Mouse (Mus musculus): Measurements from ENCODE around the gene Gltp. TPM values are rescaled to one million over a fixed set of nuclear protein-coding genes. Genes with fewer than 3 reads are reported as not detected.
A peak's percentile ranks its signal among the peaks of the same experiment; 100 is the strongest.

The Gltp gene
- polyA plus RNA-seq, 1 experiment from 2014 or later = 45.9 TPM

GRCm38 (mm10) chr5:114679841-114680591 is 10.8 kb downstream of the Gltp start:
- H3K36me3 ChIP-seq = peaks cover 9% of the 10 kb centered on the region; the same call in 1 of the 2 replicates
- no peak overlapping the region for H3K4me2 ChIP-seq
- no peaks in the 10 kb centered on the region for H3K9me3 ChIP-seq (replicated peaks)
- peak overlapping the region; percentile 61; the same call in 1 of the 2 replicates for H3K27ac ChIP-seq
- ATAC-seq (replicated peaks; ENCODE audit: insufficient number of reproducible peaks, insufficient read depth, low FRiP score, low read depth) = no peak
- 69% methylated on average over 17 of the region's 17 CpGs for WGBS
- no peaks in the 10 kb centered on the region for H3K27me3 ChIP-seq
- H3K9ac ChIP-seq = no peak overlapping the region
- peaks cover 24% of the 10 kb centered on the region for H3K4me1 ChIP-seq (replicated peaks)
- H3K4me3 ChIP-seq = no peak overlapping the region

- Histone ChIP-seq H3K4me3 (no peak overlapping the region), H3K36me3 (peaks cover 9% of the 10 kb centered on the region; the same call in 1 of the 2 replicates), H3K27me3 (no peaks in the 10 kb centered on the region), H3K9ac (no peak overlapping the region), H3K4me2 (no peak overlapping the region), H3K9me3 (replicated peaks) (no peaks in the 10 kb centered on the region), H3K27ac (no peak overlapping the region), H3K4me1 (replicated peaks) (no peaks in the 10 kb centered on the region; the same call in 1 of the 2 replicates)
- WGBS = 79% methylated on average over 8 of the region's 8 CpGs
- ATAC-seq (replicated peaks; ENCODE audit: insufficient number of reproducible peaks, insufficient read depth, low FRiP score, low read depth) = no peak
Observed at GRCm38 (mm10) chr5:114674594-114674993, 16.2 kb downstream of the Gltp start.

GRCm38 (mm10) chr5:114673114-114673513 is 17.7 kb downstream of the Gltp start:
- WGBS = 81% methylated on average over 13 of the region's 13 CpGs
- no peaks in the 10 kb centered on the region for H3K9me3 ChIP-seq (replicated peaks)
- no peak overlapping the region for H3K27ac ChIP-seq
- H3K36me3 ChIP-seq = peaks cover 9% of the 10 kb centered on the region; the same call in 1 of the 2 replicates
- H3K27me3 ChIP-seq = no peaks in the 10 kb centered on the region
- H3K4me1 ChIP-seq (replicated peaks) = no peaks in the 10 kb centered on the region
- no peak overlapping the region for H3K4me2 ChIP-seq
- no peak overlapping the region for H3K9ac ChIP-seq
- no peak for ATAC-seq (replicated peaks; ENCODE audit: insufficient number of reproducible peaks, insufficient read depth, low FRiP score, low read depth)
- H3K4me3 ChIP-seq = no peak overlapping the region

- Histone ChIP-seq H3K36me3 (no peaks in the 10 kb centered on the region; the same call in 1 of the 2 replicates), H3K9me3 (replicated peaks) (no peaks in the 10 kb centered on the region), H3K4me2 (no peak overlapping the region), H3K4me1 (replicated peaks) (peaks cover 14% of the 10 kb centered on the region), H3K4me3 (no peak overlapping the region), H3K27ac (no peak overlapping the region), H3K9ac (no peak overlapping the region), H3K27me3 (no peaks in the 10 kb centered on the region)
- whole genome bisulfite sequencing = 91% methylated on average over 5 of the region's 5 CpGs
- ATAC-seq (replicated peaks; ENCODE audit: insufficient number of reproducible peaks, insufficient read depth, low FRiP score, low read depth) = no peak
Observed at GRCm38 (mm10) chr5:114669014-114669413, 21.8 kb downstream of the Gltp start.

- H3K27me3 ChIP-seq = no peaks in the 10 kb centered on the region
- peak; percentile 93 for ATAC-seq (replicated peaks; ENCODE audit: insufficient number of reproducible peaks, insufficient read depth, low FRiP score, low read depth)
- peaks cover 14% of the 10 kb centered on the region for H3K4me1 ChIP-seq (replicated peaks)
- no peaks in the 10 kb centered on the region for H3K36me3 ChIP-seq
- H3K4me3 ChIP-seq = peak overlapping the region; percentile 46
- H3K27ac ChIP-seq = peak overlapping the region; percentile 77
- H3K9ac ChIP-seq = peak overlapping the region; percentile 23
- 3% methylated on average over 36 of the region's 36 CpGs for whole genome bisulfite sequencing
- peak overlapping the region; percentile 67 for H3K4me2 ChIP-seq
- H3K9me3 ChIP-seq (replicated peaks) = no peaks in the 10 kb centered on the region
Observed at GRCm38 (mm10) chr5:114667228-114667856, 23.4 kb downstream of the Gltp start.

GRCm38 (mm10) chr5:114666659-114667058 is 24.1 kb downstream of the Gltp start:
- H3K9ac ChIP-seq = no peak overlapping the region
- H3K27me3 ChIP-seq = no peaks in the 10 kb centered on the region
- H3K36me3 ChIP-seq = no peaks in the 10 kb centered on the region
- no peak overlapping the region for H3K27ac ChIP-seq
- peaks cover 14% of the 10 kb centered on the region for H3K4me1 ChIP-seq (replicated peaks)
- WGBS = 70% methylated on average over 1 of the region's 1 CpGs
- H3K9me3 ChIP-seq (replicated peaks) = no peaks in the 10 kb centered on the region
- peak overlapping the region; percentile 67; the same call in 1 of the 2 replicates for H3K4me2 ChIP-seq
- H3K4me3 ChIP-seq = no peak overlapping the region
- no peak for ATAC-seq (replicated peaks; ENCODE audit: insufficient number of reproducible peaks, insufficient read depth, low FRiP score, low read depth)

GRCm38 (mm10) chr5:114664750-114665149 is 26.0 kb downstream of the Gltp start:
- H3K9ac ChIP-seq = no peak overlapping the region
- H3K9me3 ChIP-seq (replicated peaks) = no peaks in the 10 kb centered on the region
- WGBS = 81% methylated on average over 7 of the region's 7 CpGs
- peaks cover 14% of the 10 kb centered on the region for H3K4me1 ChIP-seq (replicated peaks)
- H3K4me3 ChIP-seq = no peak overlapping the region
- no peak overlapping the region for H3K27ac ChIP-seq
- ATAC-seq (replicated peaks; ENCODE audit: insufficient number of reproducible peaks, insufficient read depth, low FRiP score, low read depth) = no peak
- H3K36me3 ChIP-seq = no peaks in the 10 kb centered on the region
- peaks cover 11% of the 10 kb centered on the region for H3K27me3 ChIP-seq
- no peak overlapping the region for H3K4me2 ChIP-seq

- 49% methylated on average over 4 of the region's 4 CpGs for WGBS
Observed at GRCm38 (mm10) chr5:114664139-114664538, 26.6 kb downstream of the Gltp start.

GRCm38 (mm10) chr5:114661029-114661428 is 29.8 kb downstream of the Gltp start:
- no peak overlapping the region for H3K27ac ChIP-seq
- H3K9ac ChIP-seq = no peak overlapping the region
- H3K36me3 ChIP-seq = no peaks in the 10 kb centered on the region
- ATAC-seq (replicated peaks; ENCODE audit: insufficient number of reproducible peaks, insufficient read depth, low FRiP score, low read depth) = no peak
- H3K4me1 ChIP-seq (replicated peaks) = peaks cover 22% of the 10 kb centered on the region
- no peak overlapping the region for H3K4me3 ChIP-seq
- H3K9me3 ChIP-seq (replicated peaks) = no peaks in the 10 kb centered on the region
- peaks cover 48% of the 10 kb centered on the region for H3K27me3 ChIP-seq
- 57% methylated on average over 6 of the region's 6 CpGs for WGBS
- H3K4me2 ChIP-seq = no peak overlapping the region

More at GRCm38 (mm10) chr5:114664139-114664538, 26.6 kb downstream of the Gltp start:
- peaks cover 17% of the 10 kb centered on the region for H3K27me3 ChIP-seq
- H3K36me3 ChIP-seq = no peaks in the 10 kb centered on the region
- no peaks in the 10 kb centered on the region for H3K9me3 ChIP-seq (replicated peaks)
- H3K4me3 ChIP-seq = no peak overlapping the region
- no peak overlapping the region for H3K4me2 ChIP-seq
- no peak overlapping the region for H3K9ac ChIP-seq
- ATAC-seq (replicated peaks; ENCODE audit: insufficient number of reproducible peaks, insufficient read depth, low FRiP score, low read depth) = no peak
- H3K27ac ChIP-seq = no peak overlapping the region
- peaks cover 14% of the 10 kb centered on the region for H3K4me1 ChIP-seq (replicated peaks)

GRCm38 (mm10) chr5:114658255-114658654 is 32.5 kb downstream of the Gltp start, which contains the start of gene Trpv4:
TSS of gene Trpv4 (minus strand) at chr5:114658421.
- Histone ChIP-seq H3K36me3 (no peaks in the 10 kb centered on the region), H3K9ac (peak within 1 kb of the TSS; percentile 59), H3K4me2 (peak within 1 kb of the TSS; percentile 93), H3K27ac (no peak within 1 kb of the TSS), H3K27me3 (peaks cover 62% of the 10 kb centered on the region), H3K4me3 (peak within 1 kb of the TSS; percentile 55), H3K4me1 (replicated peaks) (peaks cover 18% of the 10 kb centered on the region), H3K9me3 (replicated peaks) (no peaks in the 10 kb centered on the region)
- peak; percentile 40 for ATAC-seq (replicated peaks; ENCODE audit: insufficient number of reproducible peaks, insufficient read depth, low FRiP score, low read depth)
- WGBS = under 1% methylated on average over 47 of the region's 47 CpGs

GRCm38 (mm10) chr5:114657426-114657825 is 33.4 kb downstream of the Gltp start:
- ATAC-seq (replicated peaks; ENCODE audit: insufficient number of reproducible peaks, insufficient read depth, low FRiP score, low read depth) = no peak
- Histone ChIP-seq H3K27me3 (peaks cover 70% of the 10 kb centered on the region), H3K27ac (no peak overlapping the region), H3K9ac (peak overlapping the region; percentile 59), H3K4me2 (peak overlapping the region; percentile 93), H3K36me3 (no peaks in the 10 kb centered on the region), H3K4me3 (peak overlapping the region; percentile 55), H3K9me3 (replicated peaks) (no peaks in the 10 kb centered on the region), H3K4me1 (replicated peaks) (peaks cover 18% of the 10 kb centered on the region)
- 20% methylated on average over 10 of the region's 10 CpGs for WGBS
